Mouse (Mus musculus) liver, postnatal 0 days (tissue): ENCODE results near the gene Sftpa1.

Experiments
- CTCF ChIP-seq: sonication (generic); IDR thresholded peaks from 2 replicates; pipeline ENCODE4 v1.5.1; 2016; ENCODE audit warnings: antibody characterized with exemption, low read depth
- EP300 ChIP-seq: IDR thresholded peaks from 2 replicates; pipeline ENCODE4 v1.6.1; 2016; ENCODE audit warnings: antibody characterized with exemption, low read depth, mild to moderate bottlenecking

- peak; percentile 30; the same call in 1 of the 2 replicates for TF ChIP-seq EP300
- TF ChIP-seq CTCF: no peak
Observed at GRCm38 (mm10) chr14:41170514-41170913, 38.9 kb downstream of the Sftpa1 start.
